ENCODE assay signal across 20 mouse cellular contexts in genomic region chr12:25613473-25613872, GRCm38 (mm10).
DNase-seq lines count a peak whose midpoint lies in the region; ATAC-seq and TF ChIP-seq lines count a peak whose summit lies in the region.
"Had no signal": no experiment of that assay in that cellular context is flagged by ENCODE, and none has a peak within 500 bp of the region (broad histone marks: within the 10 kb centered on the region; RNA-seq: fewer than 3 reads in every experiment).

No protein-coding gene starts in this region.

- no peaks in the 10 kb centered on the region for H3K36me3 ChIP-seq in embryonic facial prominence, embryonic 11.5 days (replicated peaks; ENCODE audit: control insufficient read depth, insufficient read depth, low read depth, low read length)
- no peaks in the 10 kb centered on the region for H3K36me3 ChIP-seq in embryonic facial prominence, embryonic 10.5 days (replicated peaks)
- no peaks in the 10 kb centered on the region for H3K36me3 ChIP-seq in ES-E14 (ENCODE audit: control insufficient read depth, insufficient read depth, low read length, poor library complexity, severe bottlenecking)
- H3K36me3 ChIP-seq: embryonic facial prominence, embryonic 13.5 days; forebrain, embryonic 12.5 days; heart, embryonic 13.5 days; hindbrain, embryonic 12.5 days had no signal

- no peak overlapping the region for H3K4me2 ChIP-seq in embryonic facial prominence, embryonic 11.5 days (ENCODE audit: low read depth, low read length)
- H3K4me2 ChIP-seq: embryonic facial prominence, embryonic 13.5 days; forebrain, embryonic 12.5 days; heart, embryonic 13.5 days; hindbrain, embryonic 12.5 days had no signal

- H3K9me3 ChIP-seq in embryonic facial prominence, embryonic 11.5 days (replicated peaks; ENCODE audit: control insufficient read depth, low read length): no peaks in the 10 kb centered on the region
- no peaks in the 10 kb centered on the region for H3K9me3 ChIP-seq in embryonic facial prominence, embryonic 10.5 days
- H3K9me3 ChIP-seq in ES-E14 (ENCODE audit: control insufficient read depth, insufficient read depth, low read depth, low read length): no peaks in the 10 kb centered on the region
- H3K9me3 ChIP-seq: embryonic facial prominence, embryonic 13.5 days; forebrain, embryonic 12.5 days; heart, embryonic 13.5 days; hindbrain, embryonic 12.5 days had no signal

- DNase-seq in embryonic facial prominence, embryonic 11.5 days (ENCODE audit: low spot score): peak; percentile 15
- no peak for DNase-seq in embryonic facial prominence, embryonic 10.5 days (ENCODE audit: low spot score)
- DNase-seq in 3T3-L1 (ENCODE audit: low read depth, low spot score) (peak; percentile 19), ES-E14 (ENCODE audit: low read depth, low spot score) (no peak)
- DNase-seq in mesoderm, embryonic 11.5 days (ENCODE audit: low read depth, low spot score): peak; percentile 9
- no peak for DNase-seq in thymus, postnatal 25 days
- DNase-seq: adrenal gland, adult 8-10 months; adrenal gland, postnatal 36 days; cerebellum, adult 11 months; cerebellum, adult 8-10 months; cerebellum, postnatal 14 days; gastrocnemius, postnatal 14 days; heart, postnatal 36 days; kidney, adult 11 months had no signal

- H3K4me3 ChIP-seq in embryonic facial prominence, embryonic 11.5 days (ENCODE audit: low read depth, low read length): no peak overlapping the region
- no peak overlapping the region for H3K4me3 ChIP-seq in embryonic facial prominence, embryonic 10.5 days
- H3K4me3 ChIP-seq in ES-E14 (ENCODE audit: insufficient read depth in 1 of 2, low read depth in 1 of 2, low read length in 2 of 2, poor library complexity in 1 of 2, severe bottlenecking in 1 of 2): no peak overlapping the region
- H3K4me3 ChIP-seq: embryonic facial prominence, embryonic 13.5 days; forebrain, embryonic 12.5 days; heart, embryonic 13.5 days; hindbrain, embryonic 12.5 days had no signal

- H3K27me3 ChIP-seq in embryonic facial prominence, embryonic 11.5 days (ENCODE audit: control insufficient read depth, insufficient read depth, low read length): no peaks in the 10 kb centered on the region
- H3K27me3 ChIP-seq in embryonic facial prominence, embryonic 10.5 days (replicated peaks; ENCODE audit: low read depth, poor library complexity, severe bottlenecking): no peaks in the 10 kb centered on the region
- H3K27me3 ChIP-seq: embryonic facial prominence, embryonic 13.5 days; forebrain, embryonic 12.5 days; heart, embryonic 13.5 days; hindbrain, embryonic 12.5 days had no signal

- no peak for ATAC-seq in embryonic facial prominence, embryonic 11.5 days (replicated peaks; ENCODE audit: insufficient number of reproducible peaks, low FRiP score, low TSS enrichment, low read depth)
- ATAC-seq: forebrain, embryonic 16.5 days; hindbrain, embryonic 16.5 days had no signal

- in situ Hi-C loops in ES-E14 (cut with MboI; ENCODE audit: low sequenced_read_pairs in 2 of 2, unreplicated experiment in 2 of 2): no loop called here

- H3K4me1 ChIP-seq in embryonic facial prominence, embryonic 11.5 days (ENCODE audit: control insufficient read depth, insufficient read depth, low read length): no peaks in the 10 kb centered on the region
- peaks cover 9% of the 10 kb centered on the region for H3K4me1 ChIP-seq in embryonic facial prominence, embryonic 10.5 days
- no peaks in the 10 kb centered on the region; a peak in 1 of 4 replicates for H3K4me1 ChIP-seq in ES-E14 (ENCODE audit: control insufficient read depth in 2 of 2, insufficient read depth in 2 of 2, low read length in 2 of 2, poor library complexity in 1 of 2)
- H3K4me1 ChIP-seq: forebrain, embryonic 12.5 days had no signal

- H3K27ac ChIP-seq in embryonic facial prominence, embryonic 11.5 days (replicated peaks; ENCODE audit: low read depth, low read length): no peak overlapping the region
- H3K27ac ChIP-seq in embryonic facial prominence, embryonic 10.5 days (replicated peaks): no peak overlapping the region
- H3K27ac ChIP-seq in ES-E14 (ENCODE audit: insufficient read depth, low read depth, low read length, poor library complexity, severe bottlenecking): no peak overlapping the region
- H3K27ac ChIP-seq: embryonic facial prominence, embryonic 13.5 days; forebrain, embryonic 12.5 days; heart, embryonic 13.5 days; hindbrain, embryonic 12.5 days had no signal

- H3K9ac ChIP-seq in embryonic facial prominence, embryonic 11.5 days (replicated peaks; ENCODE audit: low read length): no peak overlapping the region
- no peak overlapping the region for H3K9ac ChIP-seq in ES-E14 (ENCODE audit: insufficient read depth, low read depth, low read length, poor library complexity, severe bottlenecking)
- H3K9ac ChIP-seq: embryonic facial prominence, embryonic 13.5 days; forebrain, embryonic 12.5 days; heart, embryonic 13.5 days; hindbrain, embryonic 12.5 days had no signal

TF ChIP-seq in ES-E14, 5 proteins besides CTCF, POLR2A, EP300 and RAD21:
- TF ChIP-seq CHD2 (IDR thresholded peaks at IDR 0.05; ENCODE audit: low read depth, low read length) (no peak), HCFC1 (IDR thresholded peaks at IDR 0.05; ENCODE audit: borderline replicate concordance, insufficient read depth, low read length) (no peak), ZC3H11A (IDR thresholded peaks at IDR 0.05; ENCODE audit: borderline replicate concordance, low read depth, low read length) (no peak), MAFK (IDR thresholded peaks at IDR 0.05; ENCODE audit: insufficient read depth, low read depth, low read length) (peak; percentile 85)

Comparison
In these comparisons a context has a peak if more than half of its experiments do, and no peak if none do; other contexts are left out.
1. DNase-seq: peak in embryonic facial prominence, embryonic 11.5 days (single experiment), 3T3-L1 (single experiment) and mesoderm, embryonic 11.5 days (single experiment); none in embryonic facial prominence, embryonic 10.5 days (single experiment), ES-E14 (single experiment) and thymus, postnatal 25 days (single experiment).